Mouse (Mus musculus) B cell, adult 2 months (primary cell): ENCODE results near the gene Zfp668.
"Not testable (repeated sequence)": the region's sequence is repeated elsewhere in the genome, so short reads cannot be mapped to it uniquely, and the experiment has no call there.

Experiments
- DNase-seq, 2 experiments: peaks; one replicate each; pipeline ENCODE4 v3.0.0; 2022

Gene Zfp668

GRCm38 (mm10) chr7:127840886-127841285 is 35.7 kb downstream of the Zfp668 start:
- no peak for DNase-seq

- DNase-seq = not testable (repeated sequence)
Observed at GRCm38 (mm10) chr7:127840031-127840430, 36.6 kb downstream of the Zfp668 start.

GRCm38 (mm10) chr7:127837878-127838277 is 38.8 kb downstream of the Zfp668 start:
- not testable (repeated sequence) for DNase-seq

- DNase-seq = no peak
Observed at GRCm38 (mm10) chr7:127837473-127837872, 39.2 kb downstream of the Zfp668 start.

- DNase-seq = no peak
Observed at GRCm38 (mm10) chr7:127835550-127835949, 41.1 kb downstream of the Zfp668 start.

- no peak for DNase-seq
Observed at GRCm38 (mm10) chr7:127824176-127824871, 52.3 kb downstream of the Zfp668 start, which contains the start of the genes Stx4a and Stx1b. TSS of gene Stx4a (plus strand) at chr7:127824294. TSS of gene Stx1b (minus strand) at chr7:127824549.

GRCm38 (mm10) chr7:127823236-127824171 is 53.1 kb downstream of the Zfp668 start:
- no peak for DNase-seq

- DNase-seq = no peak
Observed at GRCm38 (mm10) chr7:127822494-127822893, 54.1 kb downstream of the Zfp668 start.

GRCm38 (mm10) chr7:127820836-127821509 is 55.7 kb downstream of the Zfp668 start:
- DNase-seq = no peak

- no peak for DNase-seq
Observed at GRCm38 (mm10) chr7:127817776-127818175, 58.9 kb downstream of the Zfp668 start.

GRCm38 (mm10) chr7:127817053-127817452 is 59.6 kb downstream of the Zfp668 start:
- DNase-seq = no peak

GRCm38 (mm10) chr7:127815954-127816821 is 60.4 kb downstream of the Zfp668 start:
- DNase-seq = peak; percentile 10 to 12

- no peak for DNase-seq
Observed at GRCm38 (mm10) chr7:127815116-127815665, 61.4 kb downstream of the Zfp668 start.

- no peak for DNase-seq
Observed at GRCm38 (mm10) chr7:127814241-127814921, 62.2 kb downstream of the Zfp668 start.

- no peak for DNase-seq
Observed at GRCm38 (mm10) chr7:127813821-127814220, 62.8 kb downstream of the Zfp668 start.
